Mouse (Mus musculus) midbrain, embryonic 12.5 days (tissue): ENCODE results near the gene Vmn1r121. TPM values are rescaled to one million over a fixed set of nuclear protein-coding genes. Genes with fewer than 3 reads are reported as not detected.
"Not testable (repeated sequence)": the region's sequence is repeated elsewhere in the genome, so short reads cannot be mapped to it uniquely, and the experiment has no call there.

Experiments
- ATAC-seq: fragments of 200-750 bp; cut with Nextera tagmentation; 2 replicates; pipeline ENCODE4 v1.8.0; 2017; ENCODE audit warnings: low read depth, moderate TSS enrichment, moderate library complexity; ENCODE audit not compliant: low FRiP score
- H3K27ac ChIP-seq: fragments of 300-500 bp; sonication (generic); replicated peaks from 2 replicates; pipeline ENCODE4 v1.5.1; 2016; ENCODE audit warnings: mild to moderate bottlenecking
- H3K27me3 ChIP-seq: fragments of 300-500 bp; sonication (generic); 2 replicates; pipeline ENCODE4 v1.6.1; 2016; ENCODE audit warnings: mild to moderate bottlenecking
- H3K36me3 ChIP-seq: fragments of 300-500 bp; sonication (generic); 2 replicates; pipeline ENCODE4 v1.6.1; 2016
- H3K4me1 ChIP-seq: fragments of 300-500 bp; sonication (generic); 2 replicates; pipeline ENCODE4 v1.6.1; 2016
- H3K4me2 ChIP-seq: fragments of 300-500 bp; sonication (generic); replicated peaks from 2 replicates; pipeline ENCODE4 v1.6.1; 2016; ENCODE audit warnings: mild to moderate bottlenecking, moderate library complexity
- H3K4me3 ChIP-seq: fragments of 300-500 bp; sonication (generic); 2 replicates; pipeline ENCODE4 v1.5.1; 2016; ENCODE audit warnings: mild to moderate bottlenecking
- H3K9ac ChIP-seq: fragments of 300-500 bp; sonication (generic); replicated peaks from 2 replicates; pipeline ENCODE4 v1.6.1; 2016; ENCODE audit warnings: mild to moderate bottlenecking, moderate library complexity
- H3K9me3 ChIP-seq: fragments of 300-500 bp; sonication (generic); 2 replicates; pipeline ENCODE4 v1.6.1; 2016; ENCODE audit warnings: mild to moderate bottlenecking
- WGBS: fragments of 180-500 bp; shearing (Covaris S2); methylation state at CpG from one replicate; pipeline ENCODE4 v1.1.7; 2016; 5-methylcytosine and 5-hydroxymethylcytosine counted together
- polyA plus RNA-seq: library from polyadenylated mRNA; unstranded; fragments of >200 nt; fragmentation: Nextera tagmentation; extraction: Ambion mirVana; gene quantifications from 2 replicates; pipeline ENCODE4 v1.2.1, GENCODE M21; 2016

Gene Vmn1r121
- not detected in 2 replicates for polyA plus RNA-seq

GRCm38 (mm10) chr7:21098413-21098812 lies at the start of gene Vmn1r121:
Gene Vmn1r121 (minus strand): TSS chr7:21098513.
- not testable (repeated sequence) for H3K27ac ChIP-seq, H3K9ac ChIP-seq, H3K4me2 ChIP-seq, H3K4me3 ChIP-seq, H3K27me3 ChIP-seq, H3K4me1 ChIP-seq, ATAC-seq, H3K9me3 ChIP-seq, H3K36me3 ChIP-seq
- WGBS = 75% methylated on average over 4 of the region's 5 CpGs

GRCm38 (mm10) chr7:21134028-21134427 lies 35.7 kb upstream of the Vmn1r121 start, which contains the start of gene Vmn1r122:
Gene Vmn1r122 (minus strand): TSS chr7:21134128.
- H3K9ac ChIP-seq, H3K4me2 ChIP-seq, H3K27ac ChIP-seq, H3K9me3 ChIP-seq, H3K27me3 ChIP-seq, H3K4me3 ChIP-seq, H3K4me1 ChIP-seq, ATAC-seq, H3K36me3 ChIP-seq: not testable (repeated sequence)
- WGBS = 79% methylated on average over 3 of the region's 3 CpGs

DNA sequence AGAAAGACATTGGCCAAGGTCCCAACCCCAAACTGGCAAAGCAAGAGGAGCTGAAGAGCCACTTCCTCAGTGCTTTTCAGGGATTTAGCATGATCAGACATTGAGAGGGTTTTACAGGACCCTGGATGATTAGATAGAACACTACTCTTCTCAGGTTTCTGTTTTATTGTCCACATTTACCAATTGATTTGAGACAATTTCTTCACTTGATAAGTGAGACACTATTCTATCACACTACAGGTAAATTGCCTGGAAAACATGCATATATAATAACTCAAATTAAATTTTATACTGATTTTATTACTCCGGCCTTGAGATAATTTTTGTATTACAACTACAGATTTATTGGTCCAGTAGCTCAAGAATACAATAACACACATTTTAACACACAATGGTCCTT lies 44.6 kb downstream of the Vmn1r121 start, which contains the start of gene Vmn1r120:
TSS of gene Vmn1r120 (minus strand) at position 101 of the 400 bp plus-strand sequence.
- not testable (repeated sequence) for H3K9me3 ChIP-seq, H3K9ac ChIP-seq, H3K36me3 ChIP-seq, H3K4me3 ChIP-seq, H3K4me1 ChIP-seq, ATAC-seq, H3K27me3 ChIP-seq, H3K27ac ChIP-seq, H3K4me2 ChIP-seq
- 93% methylated on average over 1 of the region's 1 CpGs for WGBS

Other genes with a start within 250 kb of the Vmn1r121 start
- not detected in 2 replicates for gene Vmn1r116, start 226.3 kb downstream of the Vmn1r121 start, polyA plus RNA-seq
- not detected in 2 replicates for gene Vmn1r117, start 214.4 kb downstream of the Vmn1r121 start, polyA plus RNA-seq
- gene Vmn1r118, start 186.2 kb downstream of the Vmn1r121 start, polyA plus RNA-seq = not detected in 2 replicates
- not detected in 2 replicates for gene Vmn1r119, start 86.1 kb downstream of the Vmn1r121 start, polyA plus RNA-seq
- not detected in 2 replicates for gene Vmn1r120, start 44.7 kb downstream of the Vmn1r121 start, polyA plus RNA-seq
- gene Vmn1r122, start 35.6 kb upstream of the Vmn1r121 start, polyA plus RNA-seq = not detected in 2 replicates
- not detected in 2 replicates for gene Vmn1r123, start 63.7 kb upstream of the Vmn1r121 start, polyA plus RNA-seq
- gene Gm5157, start 91.9 kb upstream of the Vmn1r121 start, polyA plus RNA-seq = not detected in 2 replicates
- gene Vmn1r124, start 162.1 kb upstream of the Vmn1r121 start, polyA plus RNA-seq = not detected in 2 replicates
- not detected in 2 replicates for gene Vmn1r125, start 173.7 kb upstream of the Vmn1r121 start, polyA plus RNA-seq
- not detected in 2 replicates for gene Vmn1r126, start 203.0 kb upstream of the Vmn1r121 start, polyA plus RNA-seq
- not detected in 2 replicates for gene Vmn1r127, start 221.3 kb upstream of the Vmn1r121 start, polyA plus RNA-seq